Mouse (Mus musculus) hindbrain, embryonic 14.5 days (tissue): Measurements from ENCODE around the gene Sccpdh. TPM values are rescaled to one million over a fixed set of nuclear protein-coding genes. Genes with fewer than 3 reads are reported as not detected.

Source experiments
- ATAC-seq: fragments of 200-750 bp; cut with Nextera tagmentation; 2 replicates; pipeline ENCODE4 v1.8.0; 2017; ENCODE audit warnings: moderate number of reproducible peaks, mild to moderate bottlenecking, moderate TSS enrichment, moderate library complexity; ENCODE audit not compliant: low FRiP score
- DNase-seq: peaks from one replicate; pipeline ENCODE4 v3.0.0-alpha.2; 2015; ENCODE audit warnings: low spot score
- H3K27ac ChIP-seq: fragments of 300-500 bp; sonication (generic); 2 replicates; pipeline ENCODE4 v1.5.1; 2014; ENCODE audit warnings: mild to moderate bottlenecking, moderate library complexity
- H3K27me3 ChIP-seq: fragments of 300-500 bp; sonication (generic); 2 replicates; pipeline ENCODE4 v1.6.1; 2014; ENCODE audit warnings: mild to moderate bottlenecking, low read length, mixed read lengths; ENCODE audit not compliant: control insufficient read depth, insufficient read depth
- H3K36me3 ChIP-seq: fragments of 300-500 bp; sonication (generic); replicated peaks from 2 replicates; pipeline ENCODE4 v1.6.1; 2014; ENCODE audit not compliant: control insufficient read depth, insufficient read depth
- H3K4me1 ChIP-seq: fragments of 300-500 bp; sonication (generic); replicated peaks from 2 replicates; pipeline ENCODE4 v1.6.1; 2014; ENCODE audit warnings: antibody characterized with exemption, low read length, mixed read lengths; ENCODE audit not compliant: control insufficient read depth, insufficient read depth
- H3K4me2 ChIP-seq: fragments of 300-500 bp; sonication (generic); replicated peaks from 2 replicates; pipeline ENCODE4 v1.6.1; 2014; ENCODE audit warnings: mild to moderate bottlenecking, moderate library complexity
- H3K4me3 ChIP-seq: fragments of 300-500 bp; sonication (generic); replicated peaks from 2 replicates; pipeline ENCODE4 v1.5.1; 2014; ENCODE audit warnings: mild to moderate bottlenecking, low read length
- H3K9ac ChIP-seq: fragments of 300-500 bp; sonication (generic); 2 replicates; pipeline ENCODE4 v1.6.1; 2014
- H3K9me3 ChIP-seq: fragments of 300-500 bp; sonication (generic); 2 replicates; pipeline ENCODE4 v1.6.1; 2016; ENCODE audit warnings: low read length; ENCODE audit not compliant: control insufficient read depth
- WGBS: fragments of 180-500 bp; shearing (Covaris S2); extraction: QIAGEN DNeasy Blood & Tissue Kit; methylation state at CpG from one replicate; pipeline ENCODE4 v1.1.7; 2014; 5-methylcytosine and 5-hydroxymethylcytosine counted together
- polyA plus RNA-seq: library from polyadenylated mRNA; unstranded; fragments of >200 nt; fragmentation: Nextera tagmentation; extraction: Ambion mirVana; gene quantifications from 2 replicates; pipeline ENCODE4 v1.2.1, GENCODE M21; 2014

Gene Sccpdh
- polyA plus RNA-seq, 1 experiment from 2014 or later: 176 TPM

DNA sequence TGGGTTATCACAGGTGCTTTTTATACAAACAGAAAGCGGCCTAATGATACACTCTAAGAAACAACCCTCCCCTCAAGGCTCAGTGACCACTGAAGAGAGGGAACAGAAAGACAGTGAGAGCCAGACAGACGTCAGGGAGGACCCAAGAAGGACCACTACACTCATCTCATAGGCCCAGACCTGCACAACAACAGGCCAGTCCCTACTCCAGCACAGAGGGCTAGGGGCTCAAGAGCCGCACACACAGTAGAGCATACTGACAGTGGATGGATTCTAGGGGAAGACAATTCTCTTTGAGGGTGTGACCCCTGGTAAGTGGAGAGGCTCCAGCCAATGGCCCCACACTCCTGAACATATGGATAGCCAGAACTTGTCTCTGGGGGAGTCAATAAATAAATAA, 68.5 kb downstream of the Sccpdh start:
- Histone ChIP-seq H3K27ac (no peak overlapping the region), H3K4me2 (no peak overlapping the region), H3K4me3 (no peak overlapping the region), H3K9me3 (no peaks in the 10 kb centered on the region), H3K9ac (no peak overlapping the region), H3K27me3 (no peaks in the 10 kb centered on the region), H3K36me3 (no peaks in the 10 kb centered on the region), H3K4me1 (no peaks in the 10 kb centered on the region)
- 89% methylated on average over 3 of the region's 3 CpGs for WGBS
- ATAC-seq: no peak
- DNase-seq: no peak

Other genes starting within 250 kb of the Sccpdh start
- 25.4 and 28.2 TPM in 2 replicates for gene Smyd3, start 150.2 kb upstream of the Sccpdh start, polyA plus RNA-seq
- 29.4 and 31.3 TPM in 2 replicates for gene Tfb2m, start 121.9 kb upstream of the Sccpdh start, polyA plus RNA-seq
- gene Cnst, start 121.8 kb upstream of the Sccpdh start, polyA plus RNA-seq: 26.4 and 32.5 TPM in 2 replicates
- gene Kif28, start 77.1 kb downstream of the Sccpdh start, polyA plus RNA-seq: not detected in 2 replicates
- gene Gm10518, start 135.2 kb downstream of the Sccpdh start, polyA plus RNA-seq: 0.27 TPM in 1 of 2 replicates, not detected in the other
- gene Ahctf1, start 135.5 kb downstream of the Sccpdh start, polyA plus RNA-seq: 17.5 and 19.2 TPM in 2 replicates